Mouse (Mus musculus): ENCODE results near the gene Cyfip2. TPM values are rescaled to one million over a fixed set of nuclear protein-coding genes. Genes with fewer than 3 reads are reported as not detected.

Cyfip2 gene
- total RNA-seq, 2 experiments from 2014 or later: 378 to 408 TPM

DNA sequence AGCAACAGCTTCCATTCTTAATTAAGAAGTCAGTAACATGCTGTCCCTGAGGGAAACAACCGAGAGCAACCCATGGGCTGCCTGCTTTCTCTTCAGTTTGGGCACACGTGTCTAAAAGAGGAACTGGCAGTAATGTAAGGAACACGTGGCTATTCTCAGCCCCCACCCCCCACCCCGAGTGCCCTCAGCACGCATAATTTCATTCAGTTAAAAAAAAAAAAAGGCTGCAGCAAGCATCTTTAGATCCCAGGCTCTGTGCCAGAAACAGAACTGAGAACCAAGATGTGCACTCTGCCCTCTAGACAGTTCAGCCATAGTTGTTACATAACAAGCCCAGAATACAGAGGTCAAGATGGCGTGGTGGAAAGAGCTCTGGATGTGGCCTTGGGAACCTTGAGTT lies 25.9 kb downstream of the Cyfip2 start:
- intact Hi-C loops (cut with DNase I): no loop called here
- DNase-seq (ENCODE audit: low spot score in 2 of 2): peak; percentile 38 to 55

DNA sequence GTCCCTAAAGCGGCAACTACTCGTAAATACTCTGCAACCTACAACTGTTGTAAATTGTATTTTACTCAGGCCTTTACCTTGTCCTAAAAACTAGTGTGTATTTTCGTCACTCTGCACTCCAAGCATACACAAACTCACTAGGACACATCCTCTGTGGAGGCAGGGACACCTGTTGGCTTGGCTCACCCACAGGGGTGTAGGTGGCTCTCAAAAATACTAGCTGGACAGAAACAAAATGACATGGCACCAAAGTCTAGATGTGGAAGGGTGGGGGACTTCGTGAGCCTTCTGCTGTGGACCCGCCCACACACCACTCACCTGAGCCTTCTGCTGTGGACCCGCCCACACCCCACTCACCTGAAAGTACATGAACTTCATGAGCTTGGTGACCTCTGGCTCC lies 28.9 kb downstream of the Cyfip2 start:
- no peak for DNase-seq (ENCODE audit: low spot score in 2 of 2)
- intact Hi-C loops (cut with DNase I): no loop called here

DNA sequence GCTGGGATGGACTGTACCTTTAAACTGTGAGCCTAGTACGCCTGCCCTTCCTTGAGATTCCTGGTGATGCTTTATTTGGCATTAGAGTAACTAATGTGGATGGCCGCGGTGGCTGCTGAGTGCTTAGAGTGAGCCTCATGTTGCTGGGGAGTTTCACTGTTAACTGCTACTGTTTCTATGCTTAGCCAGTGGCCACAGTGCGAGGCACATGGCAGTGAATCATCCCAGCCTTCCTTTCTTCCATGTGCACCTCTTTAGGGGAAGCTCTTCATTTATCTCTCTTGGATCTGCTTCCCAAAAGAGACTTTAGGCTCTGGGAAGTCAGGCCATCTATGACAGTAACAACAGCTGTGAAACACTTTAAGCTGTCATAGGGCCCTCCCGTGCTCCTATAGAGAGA lies 30.0 kb downstream of the Cyfip2 start:
- intact Hi-C loops (cut with DNase I): no loop called here
- no peak for DNase-seq (ENCODE audit: low spot score in 2 of 2)

DNA sequence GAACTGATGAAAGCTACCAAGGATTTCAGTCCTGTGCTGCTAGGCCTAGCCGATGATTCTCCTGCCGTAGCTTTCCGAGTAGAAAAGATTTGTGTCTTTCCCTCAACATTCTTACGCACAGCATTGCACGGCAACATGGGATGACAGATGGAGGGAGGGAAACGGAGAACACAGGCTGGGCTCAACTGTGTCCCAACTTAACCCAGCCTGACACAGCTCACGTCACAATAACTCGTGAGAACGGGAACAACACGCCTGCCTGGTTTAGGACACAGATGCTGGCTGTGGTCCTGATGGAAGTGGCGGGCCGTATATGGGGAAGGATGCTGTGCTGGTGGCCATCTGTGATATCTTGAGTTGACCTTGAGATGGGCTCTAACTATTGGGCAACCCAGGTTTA lies 34.0 kb downstream of the Cyfip2 start:
- peak in 1 of 2 experiments; percentile 44 for DNase-seq (ENCODE audit: low spot score in 2 of 2)
- intact Hi-C loops (cut with DNase I): no loop called here

DNA sequence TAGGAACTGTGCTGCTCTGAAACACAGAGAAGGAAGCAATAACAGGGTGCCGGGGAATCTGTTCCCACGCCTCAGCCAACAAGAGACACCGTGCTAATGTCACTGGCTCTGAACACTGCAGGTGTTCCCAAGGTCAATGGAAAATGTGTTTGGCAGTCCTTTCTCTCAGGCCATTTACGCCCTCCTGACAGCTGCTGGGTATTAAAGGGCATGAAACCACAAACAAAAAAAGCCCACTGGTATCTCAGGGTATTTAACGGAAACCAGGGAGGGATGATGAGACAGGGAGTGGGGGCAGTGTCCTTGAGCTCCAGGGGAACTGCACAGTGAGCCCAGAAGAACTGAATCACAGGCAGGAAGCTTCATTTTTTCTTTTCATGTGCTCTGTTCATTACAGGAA lies 34.5 kb downstream of the Cyfip2 start:
- intact Hi-C loops (cut with DNase I): no loop called here
- DNase-seq (ENCODE audit: low spot score in 2 of 2): no peak

DNA sequence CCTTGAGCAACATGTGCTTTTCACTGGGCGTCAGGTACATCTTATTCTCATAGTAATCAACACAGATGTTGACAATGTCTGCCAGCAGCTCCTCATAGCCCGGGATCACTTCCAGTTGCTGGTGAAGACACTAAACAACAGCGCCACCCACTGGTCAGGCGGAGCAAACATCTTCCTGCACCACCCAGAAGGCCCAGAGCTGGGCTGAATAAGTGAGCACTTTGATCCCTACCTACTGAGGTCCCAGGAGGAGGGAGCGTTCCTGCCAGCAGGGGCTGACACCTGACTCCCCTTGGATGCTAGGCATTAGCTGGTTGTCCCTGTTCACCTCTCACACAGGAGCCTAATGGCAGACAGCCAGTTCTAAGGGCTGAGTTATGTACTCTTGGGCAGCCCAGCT lies 35.9 kb downstream of the Cyfip2 start:
- intact Hi-C loops (cut with DNase I): no loop called here
- DNase-seq (ENCODE audit: low spot score in 2 of 2): peak in 1 of 2 experiments; percentile 61

DNA sequence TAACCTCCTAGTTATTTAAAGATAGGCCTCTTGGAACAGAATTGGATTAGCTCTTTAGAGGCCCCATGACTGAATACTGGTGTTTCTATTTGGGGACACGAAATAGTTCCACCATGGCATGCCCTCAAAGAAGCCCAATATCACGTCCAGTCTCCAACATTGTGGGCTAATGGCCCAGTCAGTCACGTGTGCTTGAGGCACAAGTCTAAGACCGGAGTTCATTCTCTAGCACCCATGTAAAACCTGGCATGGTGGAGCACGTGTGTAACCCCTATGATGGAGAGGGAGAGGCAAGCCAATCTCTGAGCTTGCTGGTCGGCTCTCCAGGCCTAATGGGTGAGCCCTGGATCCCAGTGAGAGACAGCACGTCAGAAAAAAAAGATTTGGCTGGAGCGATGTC lies 36.5 kb downstream of the Cyfip2 start:
- no peak for DNase-seq (ENCODE audit: low spot score in 2 of 2)
- intact Hi-C loops (cut with DNase I): no loop called here

DNA sequence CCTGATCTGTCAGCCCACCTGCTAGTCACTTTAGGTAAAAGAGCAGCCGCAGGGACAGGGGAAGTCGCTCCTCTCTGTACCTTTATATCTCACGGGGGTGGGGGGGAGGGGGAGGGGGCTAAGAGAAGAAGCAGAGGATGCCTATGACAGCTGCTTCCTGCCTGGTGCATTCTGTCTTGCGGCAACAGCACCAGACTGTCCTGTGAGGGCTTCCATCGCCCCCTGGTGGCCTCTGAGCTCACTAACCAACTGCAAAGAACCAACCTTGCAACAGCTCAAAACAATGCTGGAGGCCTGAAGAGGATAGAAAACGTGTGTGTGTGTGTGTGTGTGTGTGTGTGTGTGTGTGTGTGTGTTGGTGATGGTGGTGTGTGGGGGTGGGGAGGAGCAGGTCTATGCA lies 37.4 kb downstream of the Cyfip2 start:
- peak; percentile 85 to 93 for DNase-seq (ENCODE audit: low spot score in 2 of 2)
- intact Hi-C loops (cut with DNase I): no loop called here

DNA sequence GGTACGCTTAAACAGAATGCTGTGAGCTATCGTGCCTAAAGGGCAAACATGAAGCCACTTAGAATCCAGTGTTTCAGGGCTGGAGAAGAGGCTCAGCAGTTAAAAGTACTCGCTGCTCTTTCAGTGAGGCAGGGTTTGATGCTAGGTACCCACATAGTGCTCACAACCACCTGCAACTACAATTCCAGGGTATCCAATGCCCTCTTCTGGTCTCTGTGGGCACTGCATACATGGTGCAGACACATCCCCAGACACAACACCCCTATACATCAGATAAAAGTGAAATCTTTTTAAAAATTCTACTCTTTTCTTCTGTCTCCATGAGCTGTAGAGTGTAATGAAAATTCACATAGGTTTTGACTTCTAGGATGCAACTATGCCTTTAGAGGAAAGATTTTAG lies 38.7 kb downstream of the Cyfip2 start:
- intact Hi-C loops (cut with DNase I): no loop called here
- DNase-seq (ENCODE audit: low spot score in 2 of 2): no peak

DNA sequence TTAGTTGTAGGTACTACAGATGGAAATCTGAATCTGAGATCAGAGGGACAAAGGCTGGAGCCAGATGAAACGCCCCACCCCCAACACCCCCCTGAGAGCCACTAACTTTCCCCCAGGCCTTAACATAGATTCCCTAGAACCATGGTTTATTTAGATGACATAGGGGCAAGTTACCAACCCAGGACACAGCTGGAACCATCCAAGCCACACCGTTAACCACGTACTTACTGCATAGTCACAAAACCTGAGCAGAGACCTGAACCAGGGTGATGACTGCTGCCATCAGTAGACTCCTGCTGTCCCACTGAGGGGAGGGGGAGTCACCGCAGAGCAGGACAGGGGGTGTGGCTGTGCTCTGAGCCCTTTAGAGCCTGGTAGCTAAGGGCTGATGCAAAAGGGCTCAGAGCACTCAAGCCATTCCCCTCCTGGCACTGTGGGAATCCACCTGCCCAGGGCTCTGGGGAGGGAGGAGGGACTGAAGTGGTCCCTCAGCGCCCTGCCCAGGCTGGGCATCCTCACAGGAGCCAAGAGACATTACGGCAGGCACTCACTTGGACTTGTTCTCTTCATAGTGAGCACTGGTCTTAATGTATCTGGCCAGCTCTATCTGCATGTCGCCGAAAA lies 40.5 kb downstream of the Cyfip2 start:
- DNase-seq (ENCODE audit: low spot score in 2 of 2): no peak
- intact Hi-C loops (cut with DNase I): no loop called here

DNA sequence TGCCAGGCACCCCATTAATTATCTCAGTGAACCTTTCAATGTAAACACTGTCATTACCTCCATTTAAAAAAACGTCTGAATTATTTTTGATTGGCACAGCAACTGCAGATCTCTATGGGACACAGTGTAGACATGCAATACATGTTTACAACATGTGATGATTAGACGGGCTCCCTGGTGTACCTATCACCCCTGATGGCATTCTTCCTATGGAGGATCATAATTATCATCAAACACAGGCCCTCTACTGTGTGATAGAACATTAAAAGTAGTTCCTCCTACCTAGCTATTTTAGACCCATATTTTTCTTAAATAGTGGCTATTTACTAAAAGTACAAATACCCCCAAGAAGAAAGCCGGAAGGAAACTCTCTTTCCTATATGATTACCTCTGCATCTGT lies 42.8 kb downstream of the Cyfip2 start:
- no peak for DNase-seq (ENCODE audit: low spot score in 2 of 2)
- intact Hi-C loops (cut with DNase I): loop anchor here (5.0 kb wide), 1 partner anchor 162 kb away; no protein-coding TSS in a partner anchor

DNA sequence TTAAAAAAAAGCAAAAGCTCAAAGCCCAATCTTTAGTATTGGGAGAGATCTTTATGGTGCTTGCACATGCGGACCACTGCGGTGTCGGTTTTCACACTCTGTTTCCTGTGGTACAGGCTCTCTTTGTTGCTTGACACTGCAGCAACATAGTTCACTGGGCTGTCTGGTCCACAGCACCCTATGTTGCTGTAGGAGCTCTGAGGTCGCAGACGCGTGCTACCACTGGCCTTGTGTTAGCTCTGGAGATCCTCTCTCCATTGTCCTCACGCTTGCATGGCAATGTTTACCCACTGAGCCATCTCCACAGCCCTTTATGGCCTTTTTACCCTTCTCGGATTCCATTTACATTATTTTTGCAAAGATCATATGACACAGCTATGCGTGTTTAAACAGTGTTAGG lies 43.3 kb downstream of the Cyfip2 start:
- DNase-seq (ENCODE audit: low spot score in 2 of 2): no peak
- intact Hi-C loops (cut with DNase I): loop anchor here (5.0 kb wide), 1 partner anchor 163 kb away; no protein-coding TSS in a partner anchor

DNA sequence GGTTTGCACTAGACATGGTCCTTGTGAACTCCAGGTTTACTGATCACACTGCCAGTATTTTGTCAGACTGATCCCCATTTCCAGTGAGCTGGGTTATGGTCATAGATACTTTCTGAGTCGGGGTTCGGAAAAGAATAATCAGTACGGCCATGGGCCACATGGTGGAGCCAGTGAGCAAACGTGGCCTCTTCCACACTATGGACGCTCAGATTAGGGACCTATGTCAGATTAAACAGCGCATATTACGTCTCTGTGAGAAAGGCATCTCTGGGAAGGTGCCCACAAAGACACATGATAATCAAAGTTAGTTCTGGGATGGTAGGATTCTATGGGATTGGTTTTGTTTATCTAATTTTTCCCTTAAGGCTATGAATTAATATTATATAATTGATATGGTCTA lies 43.7 kb downstream of the Cyfip2 start:
- intact Hi-C loops (cut with DNase I): loop anchor here (5.0 kb wide), 1 partner anchor 163 kb away; no protein-coding TSS in a partner anchor

DNA sequence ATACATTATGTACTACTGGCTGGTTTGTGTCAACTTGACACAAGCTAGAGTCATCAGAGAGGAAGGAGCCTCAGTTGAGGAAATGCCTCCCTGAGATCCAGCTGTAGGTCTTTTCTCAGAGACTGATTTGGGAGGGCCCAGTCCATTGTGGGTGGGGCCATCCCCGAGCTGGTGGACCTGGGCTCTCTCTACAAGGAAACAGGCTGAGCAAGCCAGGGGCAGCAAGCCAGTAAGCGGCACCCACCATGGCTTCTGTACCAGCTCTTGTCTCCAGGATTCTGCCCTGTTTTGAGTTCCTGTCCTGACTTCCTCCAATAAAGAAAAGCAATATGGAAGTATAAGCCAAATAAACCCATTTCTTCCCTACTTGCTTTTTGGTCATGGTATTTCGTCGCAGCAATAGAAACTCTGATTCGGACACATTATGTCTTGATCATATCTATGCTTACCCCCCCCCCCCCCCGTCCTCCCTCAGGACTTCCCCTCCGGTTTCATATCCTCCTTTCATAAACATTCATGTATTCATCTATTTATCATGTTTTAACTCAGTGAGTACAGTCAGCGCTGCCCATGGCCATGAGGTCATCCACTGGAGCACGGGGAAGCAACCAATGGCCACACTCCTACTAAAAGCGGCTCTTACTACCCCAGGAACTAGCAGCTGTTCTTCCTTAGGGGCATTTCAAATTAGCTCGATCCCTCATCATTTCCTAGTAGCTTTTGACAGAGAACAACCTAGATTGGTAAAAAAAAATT lies 47.5 kb downstream of the Cyfip2 start:
- intact Hi-C loops (cut with DNase I): loop anchor here (5.0 kb wide), 1 partner anchor 167 kb away; no protein-coding TSS in a partner anchor
- DNase-seq (ENCODE audit: low spot score in 2 of 2): no peak

More for the DNA sequence above, 43.7 kb downstream of the Cyfip2 start:
- DNase-seq (ENCODE audit: low spot score in 2 of 2): peak; percentile 65 to 69

DNA sequence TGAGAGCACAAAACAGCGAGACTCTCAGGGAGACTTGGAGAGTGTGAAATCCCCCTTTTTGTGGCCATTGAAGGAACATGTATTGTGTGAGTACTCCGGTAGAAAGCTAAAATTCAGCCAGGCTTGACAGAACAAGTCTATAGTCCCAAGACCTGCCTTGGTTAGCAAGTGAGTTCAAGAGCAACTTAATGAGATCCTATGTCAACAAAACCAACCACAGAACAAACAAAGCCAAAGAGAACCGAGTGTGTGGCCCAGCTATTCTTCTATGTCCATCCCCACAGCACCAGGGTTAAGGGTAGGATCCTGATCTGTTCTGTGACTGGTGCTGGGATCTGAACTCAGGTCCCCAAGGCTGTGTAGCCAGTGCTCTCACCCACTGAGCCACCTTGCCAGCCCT lies 48.1 kb downstream of the Cyfip2 start:
- DNase-seq (ENCODE audit: low spot score in 2 of 2): no peak
- intact Hi-C loops (cut with DNase I): no loop called here

DNA sequence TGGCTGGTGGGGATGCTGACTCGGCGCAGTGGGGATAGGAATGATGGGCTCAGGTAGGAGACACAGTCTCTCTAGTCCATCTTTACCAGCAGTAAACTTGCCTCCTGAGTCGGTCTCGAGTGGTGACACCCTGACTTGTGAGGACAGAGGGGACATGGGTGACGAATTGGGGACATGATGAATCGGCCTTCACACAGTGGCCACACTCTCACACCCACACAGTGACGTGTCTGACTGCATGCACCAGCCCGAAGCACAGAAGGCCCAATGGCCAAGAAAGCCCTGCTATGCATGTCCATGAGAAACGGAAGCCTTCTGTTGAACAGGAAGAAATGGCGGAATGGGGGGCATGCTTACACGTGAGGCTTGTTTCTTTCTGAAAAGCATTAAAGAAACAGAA lies 49.4 kb downstream of the Cyfip2 start:
- intact Hi-C loops (cut with DNase I): no loop called here
- DNase-seq (ENCODE audit: low spot score in 2 of 2): no peak

DNA sequence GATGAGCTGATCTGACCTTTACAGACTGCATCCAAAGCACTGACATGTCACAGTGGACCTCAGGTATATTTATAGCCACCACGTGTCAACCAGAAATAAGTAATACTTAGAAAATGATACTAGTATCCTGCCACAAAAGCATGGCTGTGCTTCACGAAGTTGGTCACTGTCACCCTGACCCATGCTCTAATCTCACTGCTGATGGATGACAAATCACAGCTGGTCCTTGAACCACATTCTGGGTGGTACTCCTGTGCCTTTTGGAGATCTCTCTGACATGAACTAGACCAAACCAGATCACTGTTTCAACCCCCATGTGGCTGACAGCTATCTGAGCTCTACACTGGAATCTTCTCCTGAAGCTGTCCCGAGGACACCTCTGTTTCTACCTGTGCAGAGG lies 49.8 kb downstream of the Cyfip2 start:
- no peak for DNase-seq (ENCODE audit: low spot score in 2 of 2)
- intact Hi-C loops (cut with DNase I): no loop called here

DNA sequence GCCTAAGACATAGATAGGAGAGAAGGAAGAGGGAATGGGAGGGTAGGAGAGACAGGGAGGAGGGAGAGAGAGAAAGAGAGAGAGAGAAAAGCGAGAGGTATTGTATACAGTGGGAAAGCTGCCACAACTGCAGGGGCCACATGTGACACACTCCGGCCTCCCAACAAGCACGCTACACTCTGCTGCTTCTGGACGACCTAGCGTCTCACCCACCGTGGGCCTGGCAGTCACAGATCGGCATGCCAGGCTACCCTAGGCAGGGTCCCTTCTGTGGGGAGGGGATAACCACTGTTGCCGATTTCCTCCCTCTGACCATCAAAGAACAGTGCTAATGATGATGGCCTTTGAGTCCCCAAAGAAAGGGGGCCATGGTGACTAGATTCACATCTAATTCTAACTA lies 53.9 kb downstream of the Cyfip2 start:
- intact Hi-C loops (cut with DNase I): no loop called here
- DNase-seq (ENCODE audit: low spot score in 2 of 2): no peak

DNA sequence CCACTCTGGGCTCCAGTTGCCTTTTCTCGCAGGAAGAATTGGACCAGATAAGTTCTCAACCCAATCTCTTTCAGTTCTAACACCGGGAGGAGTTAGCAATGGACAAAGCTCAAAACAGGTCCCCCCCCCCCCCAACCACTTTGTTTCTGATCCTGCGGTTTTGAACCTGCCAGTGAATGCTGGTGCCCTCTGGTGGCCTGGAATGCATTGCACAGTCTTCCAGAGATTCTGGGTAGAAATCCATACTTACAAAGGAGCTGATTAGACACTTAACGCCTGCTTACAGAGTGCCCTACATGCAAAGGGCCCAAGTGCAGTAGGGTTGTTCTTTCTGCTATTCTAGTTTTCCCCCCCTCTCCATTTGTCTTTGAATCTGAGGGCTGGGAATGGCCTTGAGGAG lies 54.5 kb downstream of the Cyfip2 start:
- DNase-seq (ENCODE audit: low spot score in 2 of 2): peak; percentile 52 to 61
- intact Hi-C loops (cut with DNase I): no loop called here

DNA sequence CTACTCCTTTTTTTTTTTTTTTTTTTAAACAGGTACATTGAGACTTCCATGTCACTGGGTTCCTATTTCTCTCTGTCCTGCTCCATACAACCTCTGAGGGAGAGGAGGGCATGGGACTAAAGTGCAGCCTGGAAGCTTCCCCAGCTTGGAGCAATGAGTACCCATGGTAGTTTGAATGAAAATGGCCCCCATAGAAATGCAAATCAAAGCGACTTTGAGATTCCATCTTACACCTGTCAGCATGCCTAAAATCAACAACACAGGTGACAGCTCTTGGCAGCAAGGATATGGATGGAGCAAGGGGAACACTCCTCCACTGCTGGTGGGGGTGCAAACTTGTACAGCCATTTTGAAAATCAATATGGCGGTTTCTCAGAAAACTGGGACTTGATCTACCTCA lies 57.4 kb downstream of the Cyfip2 start:
- intact Hi-C loops (cut with DNase I): no loop called here
- no peak for DNase-seq (ENCODE audit: low spot score in 2 of 2)

DNA sequence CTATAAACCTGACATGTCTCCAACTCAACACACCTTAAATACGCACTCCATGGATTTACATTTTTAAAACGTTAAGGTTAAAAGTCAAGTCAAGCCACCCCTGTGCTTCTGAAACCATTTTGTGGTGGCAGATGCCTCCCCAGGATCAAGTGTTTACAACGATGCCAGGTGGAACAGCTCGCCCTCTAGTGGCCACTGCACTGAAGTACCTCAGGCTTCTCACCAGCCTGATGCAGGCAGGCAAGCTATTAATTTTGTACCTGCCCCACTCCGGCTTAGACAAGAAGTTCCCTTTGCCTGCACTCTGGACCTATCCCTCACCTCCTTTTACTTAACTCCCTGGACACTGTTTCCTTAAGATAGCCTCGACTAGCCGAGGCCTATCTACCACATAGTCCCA lies 60.7 kb downstream of the Cyfip2 start:
- DNase-seq (ENCODE audit: low spot score in 2 of 2): peak; percentile 69 to 82
- intact Hi-C loops (cut with DNase I): no loop called here
